Mouse (Mus musculus): Measurements from ENCODE around the gene Hpca.

Gene Hpca

GRCm38 (mm10) chr4:129108624-129109023 is 13.2 kb downstream of the Hpca start:
- DNase-seq (ENCODE audit: low spot score in 2 of 2): no peak

DNA sequence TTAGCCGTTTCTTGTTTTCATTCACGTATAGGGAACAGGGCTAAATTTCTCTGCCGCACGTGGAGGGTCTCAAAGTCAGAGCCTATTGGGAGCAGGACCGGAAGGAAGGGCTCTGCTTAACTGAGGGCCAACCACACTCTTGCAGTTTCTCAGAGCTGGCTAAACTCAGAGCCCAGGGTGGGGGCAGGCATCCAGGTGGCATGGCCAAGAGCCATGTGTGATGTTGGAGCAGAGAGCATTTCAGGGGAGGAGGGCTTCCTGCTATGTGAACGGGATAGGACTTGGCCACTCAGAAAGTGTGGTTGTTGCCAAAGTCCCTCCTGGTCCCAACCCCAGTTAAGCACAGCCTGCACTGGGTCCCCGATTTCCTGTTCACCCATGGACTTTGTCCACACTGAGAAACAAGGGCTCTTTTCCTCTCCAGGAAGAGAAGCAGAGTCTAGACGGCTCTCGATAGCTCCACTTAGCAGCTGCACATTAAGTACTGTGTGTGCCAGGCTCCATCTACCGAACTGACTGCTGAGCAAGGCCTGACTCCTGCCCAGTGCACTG is 14.4 kb downstream of the Hpca start:
- no peak for DNase-seq (ENCODE audit: low spot score in 2 of 2)

- DNase-seq (ENCODE audit: low spot score in 2 of 2): no peak
Measured at GRCm38 (mm10) chr4:129106073-129106472, 15.8 kb downstream of the Hpca start.

DNA sequence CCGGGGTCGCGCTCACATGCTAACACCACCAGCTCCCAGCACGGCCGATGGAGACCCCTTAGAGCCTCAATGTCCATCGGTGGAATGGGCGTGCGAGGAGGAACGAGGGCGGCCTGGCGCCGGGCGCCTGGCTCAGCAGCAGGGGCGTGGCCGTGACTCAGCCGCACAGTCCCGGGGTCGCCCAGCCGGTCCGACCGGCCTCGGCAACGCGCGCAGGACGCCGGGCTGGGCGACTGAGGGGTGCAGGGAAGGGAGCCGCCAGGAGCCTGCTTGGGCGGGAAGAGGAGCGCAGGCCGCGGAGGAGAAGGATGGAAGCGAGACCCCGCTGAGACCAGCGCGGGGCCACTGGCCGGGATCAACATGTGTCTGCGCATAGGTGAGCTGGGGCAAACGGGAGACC is 16.5 kb downstream of the Hpca start, which contains the start of gene Tmem54:
Gene Tmem54, plus strand, starts transcription at position 193 of the 400 bp plus-strand sequence.
- DNase-seq (ENCODE audit: low spot score in 2 of 2): no peak

- no peak for DNase-seq (ENCODE audit: low spot score in 2 of 2)
Measured at GRCm38 (mm10) chr4:129102133-129102829, 19.6 kb downstream of the Hpca start.

- DNase-seq (ENCODE audit: low spot score in 2 of 2): no peak
Measured at GRCm38 (mm10) chr4:129097006-129097405, 24.8 kb downstream of the Hpca start.

DNA sequence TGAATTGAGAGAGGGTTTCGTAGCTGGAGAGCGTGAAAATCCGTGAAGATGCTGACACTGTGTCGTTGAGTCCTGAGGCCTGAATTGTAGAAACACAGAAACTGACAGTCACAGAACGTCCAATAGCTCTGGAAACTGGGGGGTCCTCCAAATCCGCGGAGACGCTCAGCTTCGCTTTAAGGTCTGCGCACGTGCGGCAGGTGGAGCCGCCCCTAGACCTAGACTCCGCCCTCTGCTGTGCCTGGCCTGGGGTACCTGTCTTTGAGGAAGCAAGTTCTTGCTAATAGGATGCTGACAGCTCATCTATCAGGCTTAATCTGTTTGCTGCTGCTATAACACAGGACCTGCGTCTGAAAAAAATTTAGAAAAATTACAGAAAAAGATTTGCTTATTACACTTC is 26.6 kb downstream of the Hpca start:
- DNase-seq (ENCODE audit: low spot score in 2 of 2): no peak

DNA sequence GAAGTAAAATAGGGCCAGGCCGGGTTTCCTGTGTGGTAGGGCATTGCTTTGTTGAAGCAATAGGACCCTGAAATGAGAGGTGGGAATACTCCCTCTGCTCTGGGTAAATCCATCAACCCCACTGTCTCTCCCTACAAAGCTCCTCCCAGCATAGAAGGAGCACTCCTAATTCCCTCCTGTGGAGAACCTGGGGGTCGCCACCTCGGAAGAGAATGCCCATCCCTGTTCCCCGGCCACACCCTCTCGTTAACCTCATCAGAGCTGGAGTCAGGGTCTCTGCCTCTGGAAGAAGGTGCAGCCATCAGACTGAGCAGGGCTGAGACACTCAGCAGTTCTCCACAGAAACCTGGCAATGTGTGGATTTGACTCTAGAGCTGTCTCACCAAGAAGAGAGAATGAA is 34.0 kb downstream of the Hpca start:
- no peak for DNase-seq (ENCODE audit: low spot score in 2 of 2)

- no peak for DNase-seq (ENCODE audit: low spot score in 2 of 2)
Measured at GRCm38 (mm10) chr4:129086078-129086477, 35.8 kb downstream of the Hpca start.

DNA sequence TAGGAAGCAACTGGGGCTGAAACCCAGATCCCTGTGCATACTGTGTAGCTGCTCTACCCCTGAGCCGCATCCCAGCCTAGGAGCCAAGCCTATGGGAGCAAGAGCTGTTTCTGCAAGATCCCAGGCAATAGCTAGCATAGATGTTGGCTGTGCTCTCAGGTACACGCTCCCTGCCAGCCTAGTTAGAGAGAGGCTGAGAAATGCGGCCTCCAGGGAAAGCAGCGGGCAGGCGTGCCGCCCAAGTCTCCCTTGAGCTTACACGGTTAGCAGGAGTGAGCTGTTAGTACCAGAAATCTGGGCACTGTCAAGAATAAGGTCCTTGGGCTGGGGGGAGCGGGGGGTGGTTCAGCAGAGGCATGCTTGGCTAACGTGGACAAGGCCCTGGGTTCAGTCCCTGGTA is 36.9 kb downstream of the Hpca start:
- DNase-seq (ENCODE audit: low spot score in 2 of 2): no peak

GRCm38 (mm10) chr4:129082379-129083115 is 39.3 kb downstream of the Hpca start:
- DNase-seq (ENCODE audit: low spot score in 2 of 2): peak in 1 of 2 experiments; percentile 39

DNA sequence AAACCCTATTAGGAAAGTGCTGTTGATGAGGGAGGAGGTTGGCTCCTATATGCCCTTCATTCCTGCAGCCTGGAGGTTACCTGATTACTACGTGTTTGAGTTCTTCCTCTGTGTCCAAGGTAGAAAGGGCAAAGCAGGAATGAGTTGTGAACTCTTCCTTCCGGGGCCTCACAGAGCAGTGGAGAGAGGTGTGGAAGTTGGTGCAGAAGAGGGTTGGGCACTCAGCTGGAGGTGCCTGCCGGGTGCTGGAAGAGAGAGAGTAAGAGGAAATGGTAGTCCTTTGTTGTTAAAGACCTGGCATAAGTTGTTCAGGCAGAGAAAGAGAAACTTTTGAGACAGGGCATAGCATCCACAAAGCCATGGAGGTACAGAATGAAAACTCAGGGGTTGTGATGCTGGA is 39.9 kb downstream of the Hpca start:
- no peak for DNase-seq (ENCODE audit: low spot score in 2 of 2)

DNA sequence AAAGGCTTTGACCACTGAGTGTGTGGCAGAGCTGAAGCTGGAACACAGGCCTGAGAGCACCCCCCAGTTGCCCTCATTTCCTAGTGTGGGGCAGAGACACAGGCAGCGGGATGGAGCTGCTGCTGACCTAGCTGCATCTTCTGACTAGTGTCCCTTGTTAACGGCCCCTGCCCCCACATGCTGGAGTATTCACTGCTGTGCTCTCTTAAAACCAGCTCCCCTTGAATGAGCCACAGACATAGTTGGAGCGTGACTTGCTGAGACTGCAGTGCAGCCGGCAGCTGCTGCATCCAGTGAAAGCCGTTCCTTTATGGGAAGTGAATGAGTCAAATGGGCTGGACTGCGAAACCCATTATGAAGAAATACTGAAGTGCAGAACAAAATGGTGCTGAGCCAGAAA is 40.3 kb downstream of the Hpca start:
- no peak for DNase-seq (ENCODE audit: low spot score in 2 of 2)

DNA sequence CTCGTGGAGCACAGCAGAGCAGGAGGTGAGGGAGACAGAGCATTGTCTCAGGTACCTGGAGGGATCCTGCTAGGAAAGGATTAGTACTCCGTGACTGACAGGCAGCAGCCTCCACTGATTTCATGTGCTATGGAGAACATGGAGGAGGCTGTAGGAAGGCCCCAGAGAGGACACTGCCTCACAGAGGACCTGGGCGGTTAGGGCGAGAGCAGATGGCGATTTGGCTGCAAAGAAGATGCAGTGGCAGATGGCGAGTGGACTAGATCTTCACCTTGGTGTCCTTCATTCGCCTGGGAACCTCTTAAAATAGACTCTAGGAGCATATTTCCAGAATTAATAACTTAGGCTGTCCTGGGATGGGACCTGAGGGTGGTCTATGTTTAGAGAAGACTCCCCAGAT is 40.8 kb downstream of the Hpca start:
- no peak for DNase-seq (ENCODE audit: low spot score in 2 of 2)

- DNase-seq (ENCODE audit: low spot score in 2 of 2): no peak
Measured at GRCm38 (mm10) chr4:129079126-129079525, 42.7 kb downstream of the Hpca start.

DNA sequence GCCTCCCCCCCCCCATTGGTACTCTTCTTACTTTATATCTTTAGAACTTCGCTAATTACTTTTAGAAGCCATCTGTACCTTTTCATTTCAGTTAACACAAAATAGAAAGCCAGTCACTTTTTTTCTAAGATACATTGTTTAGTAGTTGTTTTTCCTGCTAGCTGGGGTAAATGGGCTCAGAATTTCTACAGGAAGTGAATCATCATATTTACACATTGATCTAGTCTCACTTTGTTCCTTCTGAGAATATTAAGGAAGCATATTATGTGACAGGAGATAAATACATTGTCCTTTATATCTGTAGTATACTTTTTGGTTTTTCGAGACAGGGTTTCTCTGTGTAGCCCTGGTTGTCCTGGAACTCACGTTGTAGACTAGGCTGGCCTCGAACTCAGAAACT is 53.0 kb downstream of the Hpca start:
- no peak for DNase-seq (ENCODE audit: low spot score in 2 of 2)

DNA sequence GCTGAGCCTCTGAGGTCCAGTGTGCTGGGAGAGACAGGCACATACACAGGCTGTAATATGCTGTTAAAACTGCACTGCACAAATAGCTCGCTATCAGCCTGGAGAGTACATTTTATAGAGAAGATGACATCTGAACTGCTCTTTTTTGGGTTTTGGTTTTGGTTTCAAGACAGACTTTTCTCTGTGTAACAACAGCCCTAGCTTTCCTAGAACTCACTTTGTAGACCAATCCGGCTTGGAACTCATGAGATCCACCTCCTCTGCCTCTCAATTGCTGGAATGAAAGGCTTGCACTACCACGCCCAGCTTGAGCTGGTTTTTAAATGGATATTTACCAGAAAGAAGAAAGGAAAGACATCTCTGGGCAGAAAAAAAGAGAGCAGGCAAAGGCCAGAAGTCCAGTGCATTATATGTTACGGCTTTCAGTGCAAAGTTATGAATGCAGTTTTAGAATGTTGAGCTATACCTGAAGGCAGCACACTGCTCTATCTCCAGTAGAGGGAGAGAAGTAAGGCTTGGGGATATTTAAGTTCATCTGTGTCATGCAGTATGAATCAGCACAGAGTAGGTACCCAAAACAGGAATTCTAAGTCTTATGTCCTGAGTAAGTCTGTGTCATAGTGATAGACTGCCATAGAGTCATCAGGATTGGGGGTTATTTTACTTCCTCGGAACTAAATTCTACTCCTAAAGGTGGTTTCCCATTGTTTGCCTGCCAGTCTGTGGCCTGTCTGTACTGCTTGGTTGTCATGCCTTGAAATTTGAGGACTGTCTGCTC is 54.0 kb downstream of the Hpca start:
- DNase-seq (ENCODE audit: low spot score in 2 of 2): no peak

- DNase-seq (ENCODE audit: low spot score in 2 of 2): no peak
Measured at GRCm38 (mm10) chr4:129065688-129066236, 56.1 kb downstream of the Hpca start.

- no peak for DNase-seq (ENCODE audit: low spot score in 2 of 2)
Measured at GRCm38 (mm10) chr4:129062281-129063075, 59.4 kb downstream of the Hpca start.

Data from right cerebral cortex, postnatal 36 days (tissue).